Mouse (Mus musculus): Measurements from ENCODE around the gene Tmem86b.

DNA sequence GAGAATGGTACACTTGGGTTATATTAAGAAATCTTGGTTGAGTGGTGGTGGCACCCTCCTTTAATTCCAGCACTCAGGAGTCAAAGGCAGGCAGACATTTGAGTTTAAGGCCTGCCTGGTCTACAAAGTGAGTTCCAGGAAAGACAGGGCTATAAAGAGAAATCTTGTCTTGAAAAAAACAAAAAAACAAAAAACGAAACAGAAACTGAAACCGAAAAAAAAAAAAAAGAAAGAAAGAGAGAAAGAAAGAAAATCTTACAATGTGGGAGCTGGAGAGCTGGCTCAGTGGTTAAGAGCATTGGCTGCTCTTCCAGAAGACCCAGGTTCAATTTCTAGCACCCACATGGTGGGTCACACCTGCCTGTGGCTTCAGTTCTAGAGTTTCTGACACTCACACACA is 32.5 kb upstream of the Tmem86b start:
- TF ChIP-seq CTCF (IDR thresholded peaks at IDR 0.05; ENCODE audit: low read depth) (no peak), EP300 (optimal IDR thresholded peaks at IDR 0.05) (no peak)

All from stomach, postnatal 0 days (tissue).